Mouse (Mus musculus): ENCODE data around the gene Traf3.

DNA sequence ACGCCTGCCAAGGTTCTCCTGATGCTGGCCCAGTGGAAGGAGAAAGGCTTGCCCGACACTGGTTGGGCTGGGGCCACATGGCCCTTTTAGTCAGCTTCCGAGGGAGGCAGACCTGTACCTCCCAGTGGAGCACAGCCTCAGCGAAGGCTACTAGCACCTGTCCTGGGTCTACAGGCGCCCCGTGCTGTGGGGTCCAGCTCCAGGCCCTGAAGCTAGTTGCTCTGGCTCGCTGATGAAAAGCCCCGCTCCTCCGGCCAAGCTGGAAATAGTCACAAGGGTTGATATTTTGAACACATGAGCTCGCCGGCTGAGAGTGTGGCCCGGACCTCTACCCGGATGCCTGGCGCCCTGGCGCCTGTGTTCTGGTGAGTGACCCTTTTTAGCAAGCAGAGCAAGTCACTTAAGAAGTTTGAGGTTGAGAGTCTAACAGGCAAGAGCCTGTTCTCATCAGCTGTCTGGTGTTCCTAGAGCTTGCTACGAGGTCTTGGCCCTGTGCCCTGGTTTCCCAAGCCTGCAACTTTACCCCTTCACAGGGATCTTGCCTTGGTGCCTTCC is 22.6 kb upstream of the Traf3 start:
- TF ChIP-seq CTCF (IDR thresholded peaks at IDR 0.05; ENCODE audit: borderline replicate concordance, insufficient read depth, low read length) (no peak), POLR2A (IDR thresholded peaks at IDR 0.05; ENCODE audit: low read depth, low read length) (no peak)

Measured in embryonic fibroblast, embryonic 13.5 days (primary cell).